Mouse (Mus musculus) hindbrain, embryonic 11.5 days (tissue): ENCODE measurements around the gene Rtcb. TPM values are rescaled to one million over a fixed set of nuclear protein-coding genes. Genes with fewer than 3 reads are reported as not detected.
A peak's percentile ranks its signal among the peaks of the same experiment; 100 is the strongest.

Source experiments
- ATAC-seq: fragments of 200-750 bp; cut with Nextera tagmentation; 2 replicates; pipeline ENCODE4 v1.8.0; 2017; ENCODE audit warnings: mild to moderate bottlenecking, moderate TSS enrichment, moderate library complexity; ENCODE audit not compliant: low FRiP score
- DNase-seq: peaks from one replicate; pipeline ENCODE4 v3.0.0-alpha.2; 2015; ENCODE audit warnings: low spot score
- H3K27ac ChIP-seq: fragments of 300-500 bp; sonication (generic); 2 replicates; pipeline ENCODE4 v1.5.1; 2014; ENCODE audit warnings: mild to moderate bottlenecking, low read depth, low read length
- H3K27me3 ChIP-seq: fragments of 300-500 bp; sonication (generic); 2 replicates; pipeline ENCODE4 v1.6.1; 2014; ENCODE audit warnings: mild to moderate bottlenecking, low read length, moderate library complexity, mixed read lengths; ENCODE audit not compliant: control insufficient read depth, insufficient read depth
- H3K36me3 ChIP-seq: fragments of 300-500 bp; sonication (generic); 2 replicates; pipeline ENCODE4 v1.6.1; 2014; ENCODE audit warnings: mild to moderate bottlenecking, low read length, moderate library complexity, mixed read lengths; ENCODE audit not compliant: control insufficient read depth, insufficient read depth
- H3K4me1 ChIP-seq: fragments of 300-500 bp; sonication (generic); replicated peaks from 2 replicates; pipeline ENCODE4 v1.6.1; 2014; ENCODE audit warnings: low read length, mixed read lengths; ENCODE audit not compliant: control insufficient read depth, insufficient read depth
- H3K4me2 ChIP-seq: fragments of 300-500 bp; sonication (generic); replicated peaks from 2 replicates; pipeline ENCODE4 v1.6.1; 2014; ENCODE audit warnings: mild to moderate bottlenecking, low read depth, low read length
- H3K4me3 ChIP-seq: fragments of 300-500 bp; sonication (generic); 2 replicates; pipeline ENCODE4 v1.5.1; 2014; ENCODE audit warnings: low read depth, low read length
- H3K9ac ChIP-seq: fragments of 300-500 bp; sonication (generic); 2 replicates; pipeline ENCODE4 v1.6.1; 2014; ENCODE audit warnings: low read depth, low read length
- H3K9me3 ChIP-seq: fragments of 300-500 bp; sonication (generic); 2 replicates; pipeline ENCODE4 v1.6.1; 2016; ENCODE audit warnings: low read length; ENCODE audit not compliant: control insufficient read depth
- WGBS: fragments of 180-500 bp; shearing (Covaris S2); extraction: QIAGEN DNeasy Blood & Tissue Kit; methylation state at CpG from one replicate; pipeline ENCODE4 v1.1.7; 2014; 5-methylcytosine and 5-hydroxymethylcytosine counted together
- polyA plus RNA-seq: library from polyadenylated mRNA; unstranded; fragments of >200 nt; fragmentation: Nextera tagmentation; extraction: Ambion mirVana; gene quantifications from 2 replicates; pipeline ENCODE4 v1.2.1, GENCODE M21; 2014

Rtcb gene
- polyA plus RNA-seq: 173 and 201 TPM in 2 replicates

GRCm38 (mm10) chr10:85957464-85957950 lies at the start of gene Rtcb:
TSS of gene Rtcb (minus strand) at chr10:85957823.
- H3K9ac ChIP-seq: peak within 1 kb of the TSS; percentile 86
- no peaks in the 10 kb centered on the region for H3K9me3 ChIP-seq
- H3K27me3 ChIP-seq: no peaks in the 10 kb centered on the region
- no peaks in the 10 kb centered on the region; the same call in 1 of the 2 replicates for H3K4me1 ChIP-seq
- peak; percentile 97 for DNase-seq
- peak; percentile 90 for ATAC-seq
- WGBS: under 1% methylated on average over 37 of the region's 38 CpGs
- peak within 1 kb of the TSS; percentile 89 for H3K4me3 ChIP-seq
- H3K4me2 ChIP-seq: peak within 1 kb of the TSS; percentile 68
- H3K27ac ChIP-seq: peak within 1 kb of the TSS; percentile 51; the same call in 1 of the 2 replicates
- H3K36me3 ChIP-seq: no peaks in the 10 kb centered on the region

GRCm38 (mm10) chr10:86006455-86006854 lies 48.8 kb upstream of the Rtcb start:
- no peak overlapping the region for H3K27ac ChIP-seq
- no peak for DNase-seq
- whole genome bisulfite sequencing: 69% methylated on average over 5 of the region's 5 CpGs
- H3K4me2 ChIP-seq: no peak overlapping the region
- no peaks in the 10 kb centered on the region for H3K9me3 ChIP-seq
- no peaks in the 10 kb centered on the region for H3K27me3 ChIP-seq
- ATAC-seq: no peak
- H3K9ac ChIP-seq: no peak overlapping the region
- no peaks in the 10 kb centered on the region for H3K36me3 ChIP-seq
- H3K4me1 ChIP-seq: no peaks in the 10 kb centered on the region
- H3K4me3 ChIP-seq: no peak overlapping the region

- no peaks in the 10 kb centered on the region for H3K9me3 ChIP-seq
- no peak overlapping the region for H3K4me3 ChIP-seq
- no peaks in the 10 kb centered on the region for H3K4me1 ChIP-seq
- WGBS: 91% methylated on average over 4 of the region's 4 CpGs
- H3K36me3 ChIP-seq: no peaks in the 10 kb centered on the region
- H3K4me2 ChIP-seq: no peak overlapping the region
- no peaks in the 10 kb centered on the region for H3K27me3 ChIP-seq
- H3K9ac ChIP-seq: no peak overlapping the region
- H3K27ac ChIP-seq: no peak overlapping the region
- DNase-seq: no peak
- no peak for ATAC-seq
These were observed 42.8 kb upstream of the Rtcb start for GRCm38 (mm10) chr10:86000447-86000846.

- no peak overlapping the region for H3K27ac ChIP-seq
- no peak overlapping the region for H3K4me3 ChIP-seq
- WGBS: 90% methylated on average over 5 of the region's 5 CpGs
- no peaks in the 10 kb centered on the region for H3K36me3 ChIP-seq
- no peak overlapping the region for H3K9ac ChIP-seq
- H3K4me1 ChIP-seq: no peaks in the 10 kb centered on the region
- H3K4me2 ChIP-seq: no peak overlapping the region
- no peaks in the 10 kb centered on the region for H3K9me3 ChIP-seq
- H3K27me3 ChIP-seq: no peaks in the 10 kb centered on the region
- DNase-seq (no peak), ATAC-seq (no peak)
These were observed 37.0 kb upstream of the Rtcb start for GRCm38 (mm10) chr10:85994543-85995104.

- no peaks in the 10 kb centered on the region for H3K36me3 ChIP-seq
- H3K4me1 ChIP-seq: no peaks in the 10 kb centered on the region
- H3K4me2 ChIP-seq: no peak overlapping the region
- DNase-seq (no peak), ATAC-seq (no peak)
- H3K4me3 ChIP-seq: no peak overlapping the region
- no peak overlapping the region for H3K27ac ChIP-seq
- 87% methylated on average over 9 of the region's 9 CpGs for WGBS
- no peaks in the 10 kb centered on the region for H3K9me3 ChIP-seq
- no peak overlapping the region for H3K9ac ChIP-seq
- no peaks in the 10 kb centered on the region for H3K27me3 ChIP-seq
These were observed 36.2 kb upstream of the Rtcb start for GRCm38 (mm10) chr10:85993836-85994235.

- no peak overlapping the region for H3K4me2 ChIP-seq
- no peak overlapping the region for H3K4me3 ChIP-seq
- H3K9ac ChIP-seq: no peak overlapping the region
- DNase-seq (no peak), ATAC-seq (no peak)
- H3K27me3 ChIP-seq: no peaks in the 10 kb centered on the region
- H3K36me3 ChIP-seq: no peaks in the 10 kb centered on the region
- H3K4me1 ChIP-seq: no peaks in the 10 kb centered on the region
- H3K9me3 ChIP-seq: no peaks in the 10 kb centered on the region
- no peak overlapping the region for H3K27ac ChIP-seq
- WGBS: 93% methylated on average over 4 of the region's 4 CpGs
These were observed 34.8 kb upstream of the Rtcb start for GRCm38 (mm10) chr10:85992412-85992811.

- ATAC-seq: no peak
- Histone ChIP-seq H3K4me1 (no peaks in the 10 kb centered on the region), H3K9ac (no peak overlapping the region), H3K4me2 (no peak overlapping the region), H3K9me3 (no peaks in the 10 kb centered on the region), H3K27ac (no peak overlapping the region), H3K36me3 (no peaks in the 10 kb centered on the region), H3K4me3 (no peak overlapping the region), H3K27me3 (no peaks in the 10 kb centered on the region)
- DNase-seq: no peak
- WGBS: 85% methylated on average over 6 of the region's 6 CpGs
These were observed 31.9 kb upstream of the Rtcb start for GRCm38 (mm10) chr10:85989412-85990115.

- Histone ChIP-seq H3K9ac (no peak overlapping the region), H3K36me3 (no peaks in the 10 kb centered on the region), H3K4me2 (no peak overlapping the region), H3K9me3 (0 out of 2 replicates have a peak, but pooled peaks cover 3% of the 10 kb centered on the region), H3K4me1 (no peaks in the 10 kb centered on the region), H3K27ac (no peak overlapping the region), H3K27me3 (no peaks in the 10 kb centered on the region), H3K4me3 (no peak overlapping the region)
- DNase-seq (no peak), ATAC-seq (no peak)
- 87% methylated on average over 4 of the region's 4 CpGs for WGBS
These were observed 15.3 kb upstream of the Rtcb start for GRCm38 (mm10) chr10:85972915-85973314.

GRCm38 (mm10) chr10:85971826-85972225 lies 14.2 kb upstream of the Rtcb start:
- WGBS: 87% methylated on average over 9 of the region's 9 CpGs
- Histone ChIP-seq H3K27ac (no peak overlapping the region), H3K9ac (no peak overlapping the region), H3K9me3 (0 out of 2 replicates have a peak, but pooled peaks cover 3% of the 10 kb centered on the region), H3K36me3 (no peaks in the 10 kb centered on the region), H3K4me3 (no peak overlapping the region), H3K4me1 (no peaks in the 10 kb centered on the region), H3K4me2 (no peak overlapping the region), H3K27me3 (no peaks in the 10 kb centered on the region)
- no peak for ATAC-seq
- no peak for DNase-seq
